Mouse (Mus musculus): Measurements from ENCODE around the gene Shisal2a.
"Not testable (repeated sequence)": the region's sequence is repeated elsewhere in the genome, so short reads cannot be mapped to it uniquely, and the experiment has no call there.

DNA sequence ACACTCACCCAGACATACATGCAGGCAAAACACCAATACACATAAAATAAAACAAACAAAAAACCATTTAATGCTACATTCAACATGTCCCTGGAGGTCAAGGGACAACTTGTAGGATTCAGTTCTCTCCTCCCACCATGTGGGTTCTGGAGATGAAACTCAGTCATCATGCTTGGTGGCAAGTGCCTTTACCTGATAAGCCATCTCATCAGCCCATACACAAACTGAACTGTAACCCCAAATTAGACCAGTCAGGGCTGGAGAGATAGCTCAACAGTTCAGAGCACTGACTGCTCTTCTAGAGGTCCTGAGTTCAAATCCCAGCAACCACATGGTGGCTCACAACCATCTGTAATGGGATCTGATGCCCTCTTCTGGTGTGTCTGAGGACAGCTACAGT, 29.6 kb downstream of the Shisal2a start:
- TF ChIP-seq ZNF384 (IDR thresholded peaks at IDR 0.05; ENCODE audit: low read depth, low read length); MAX (IDR thresholded peaks at IDR 0.05; ENCODE audit: low read length); ZC3H11A (IDR thresholded peaks at IDR 0.05; ENCODE audit: low read depth, low read length); RCOR1 (conservative IDR thresholded peaks at IDR 0.05; ENCODE audit: low read depth, low read length): not testable (repeated sequence)

Data from CH12.LX (cell line).